Mouse (Mus musculus) C2C12 (cell line): ENCODE measurements around the gene Coro1b.

ENCODE experiments used
- CTCF ChIP-seq: IDR thresholded peaks from one replicate; pipeline ENCODE4 v1.5.1; 2011; ENCODE audit not compliant: control insufficient read depth, insufficient read depth, insufficient read length
- MAX ChIP-seq: IDR thresholded peaks from one replicate; pipeline ENCODE4 v1.6.1; 2011; ENCODE audit warnings: mild to moderate bottlenecking, control low read depth
- MYOG ChIP-seq: IDR thresholded peaks from one replicate; pipeline ENCODE4 v1.6.1; 2011; ENCODE audit not compliant: control insufficient read depth, insufficient read length; ENCODE audit errors: extremely low read depth
- USF1 ChIP-seq: IDR thresholded peaks from one replicate; pipeline ENCODE4 v1.6.1; 2011; ENCODE audit warnings: low read depth, mild to moderate bottlenecking, control low read depth, moderate library complexity

GRCm38 (mm10) chr19:4106654-4107053 is 41.8 kb upstream of the Coro1b start:
- TF ChIP-seq CTCF, result no peak
- no peak for TF ChIP-seq MAX
- no peak for TF ChIP-seq MYOG
- TF ChIP-seq USF1, result no peak
